Mouse (Mus musculus): ENCODE results near the gene Rhobtb1. TPM values are rescaled to one million over a fixed set of nuclear protein-coding genes. Genes with fewer than 3 reads are reported as not detected.

Gene Rhobtb1
- polyA plus RNA-seq, 1 experiment, result 4.6 TPM

DNA sequence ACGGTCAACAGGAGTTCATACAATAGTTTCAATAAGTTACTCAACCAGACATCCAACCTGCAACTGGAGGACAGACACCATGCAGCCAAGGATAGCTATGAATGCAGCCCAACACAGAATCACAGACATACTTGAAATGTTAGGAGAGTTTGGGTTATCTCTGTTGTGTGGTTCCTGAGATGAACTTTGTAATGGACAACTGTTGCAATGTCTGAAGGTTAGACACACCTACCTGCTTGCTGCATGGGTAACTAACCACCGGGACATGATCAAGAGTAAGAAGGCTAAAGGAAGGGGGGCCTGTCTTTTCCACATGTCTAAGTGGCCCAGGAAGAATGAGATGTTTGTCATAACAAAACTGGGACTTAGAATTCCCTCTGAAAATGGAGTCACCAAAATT lies 24.7 kb upstream of the Rhobtb1 start:
- H3K27ac ChIP-seq (ENCODE audit: insufficient read depth, low read length), result no peak overlapping the region
- no peak overlapping the region for H3K4me3 ChIP-seq (ENCODE audit: insufficient read depth, low read length)
- TF ChIP-seq CTCF (IDR thresholded peaks at IDR 0.05; ENCODE audit: extremely low read depth, insufficient read depth, low read length) (no peak), POLR2A (IDR thresholded peaks at IDR 0.05; ENCODE audit: extremely low read depth, insufficient read depth, low read length) (no peak)
- H3K4me1 ChIP-seq (ENCODE audit: control insufficient read depth, insufficient read depth, low read length), result no peaks in the 10 kb centered on the region

- no peak for TF ChIP-seq POLR2A (IDR thresholded peaks at IDR 0.05; ENCODE audit: extremely low read depth, insufficient read depth, low read length)
- TF ChIP-seq CTCF (IDR thresholded peaks at IDR 0.05; ENCODE audit: extremely low read depth, insufficient read depth, low read length), result no peak
- no peak overlapping the region for H3K4me3 ChIP-seq (ENCODE audit: insufficient read depth, low read length)
Measured at GRCm38 (mm10) chr10:69128531-69128930, 22.7 kb upstream of the Rhobtb1 start.

GRCm38 (mm10) chr10:69130613-69131012 lies 20.6 kb upstream of the Rhobtb1 start:
- no peak overlapping the region for H3K27ac ChIP-seq (ENCODE audit: insufficient read depth, low read length)
- no peak for TF ChIP-seq CTCF (IDR thresholded peaks at IDR 0.05; ENCODE audit: extremely low read depth, insufficient read depth, low read length)
- no peak for TF ChIP-seq POLR2A (IDR thresholded peaks at IDR 0.05; ENCODE audit: extremely low read depth, insufficient read depth, low read length)
- no peaks in the 10 kb centered on the region for H3K4me1 ChIP-seq (ENCODE audit: control insufficient read depth, insufficient read depth, low read length)
- no peak overlapping the region for H3K4me3 ChIP-seq (ENCODE audit: insufficient read depth, low read length)

More at GRCm38 (mm10) chr10:69128531-69128930, 22.7 kb upstream of the Rhobtb1 start:
- H3K27ac ChIP-seq (ENCODE audit: insufficient read depth, low read length), result no peak overlapping the region
- no peaks in the 10 kb centered on the region for H3K4me1 ChIP-seq (ENCODE audit: control insufficient read depth, insufficient read depth, low read length)

GRCm38 (mm10) chr10:69134356-69134755 lies 16.9 kb upstream of the Rhobtb1 start:
- Histone ChIP-seq H3K4me1 (ENCODE audit: control insufficient read depth, insufficient read depth, low read length) (no peaks in the 10 kb centered on the region), H3K27ac (ENCODE audit: insufficient read depth, low read length) (no peak overlapping the region), H3K4me3 (ENCODE audit: insufficient read depth, low read length) (no peak overlapping the region)
- TF ChIP-seq CTCF (IDR thresholded peaks at IDR 0.05; ENCODE audit: extremely low read depth, insufficient read depth, low read length) (no peak), POLR2A (IDR thresholded peaks at IDR 0.05; ENCODE audit: extremely low read depth, insufficient read depth, low read length) (no peak)

DNA sequence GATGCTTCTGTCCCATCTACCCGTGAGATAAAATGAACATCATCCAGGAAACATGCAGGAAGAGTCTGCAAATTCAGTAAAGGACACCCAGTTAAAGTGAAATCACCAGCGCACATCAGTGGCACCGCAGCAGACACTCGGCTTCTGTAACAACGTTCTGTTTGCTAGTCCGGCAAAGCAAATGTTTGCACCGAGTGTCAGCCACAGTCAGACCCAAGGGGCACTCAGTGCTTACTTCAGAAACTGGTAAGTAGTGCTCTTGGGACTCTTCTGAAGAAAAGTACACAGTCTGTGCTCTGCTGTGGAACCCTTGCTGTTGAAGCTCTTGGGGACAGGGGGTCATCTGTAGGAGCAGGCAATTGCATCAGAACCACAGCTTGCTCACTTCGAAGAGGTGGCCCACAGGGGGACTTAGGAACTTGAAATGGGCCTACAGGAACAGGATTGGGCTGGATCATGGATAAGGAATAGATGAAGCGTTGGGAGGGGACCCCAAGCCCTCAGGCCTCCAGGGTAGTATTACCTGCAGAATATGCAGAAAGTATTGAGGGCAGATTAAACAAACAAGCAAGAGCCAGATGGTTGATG lies 14.9 kb upstream of the Rhobtb1 start:
- Histone ChIP-seq H3K4me1 (ENCODE audit: control insufficient read depth, insufficient read depth, low read length) (no peaks in the 10 kb centered on the region), H3K4me3 (ENCODE audit: insufficient read depth, low read length) (no peak overlapping the region), H3K27ac (ENCODE audit: insufficient read depth, low read length) (no peak overlapping the region)

DNA sequence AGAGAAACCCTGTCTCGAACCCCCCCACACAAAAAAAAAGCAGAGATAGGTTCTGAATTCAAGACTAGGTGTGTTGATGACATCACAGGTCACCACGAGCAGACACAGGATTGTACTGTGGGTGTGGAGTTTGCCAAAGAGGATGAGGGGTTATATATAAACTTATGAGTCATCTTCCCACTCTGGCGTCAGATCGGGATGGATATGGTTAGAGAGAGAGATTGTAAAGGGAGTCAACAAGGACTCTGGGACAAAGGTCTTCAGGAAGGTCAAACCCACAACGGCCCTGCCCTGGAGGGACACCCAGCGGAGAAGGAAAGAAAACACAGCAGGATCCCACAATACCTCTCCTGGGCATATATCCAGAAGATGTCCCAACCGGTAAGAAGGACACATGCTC lies 2.0 kb upstream of the Rhobtb1 start:
- Histone ChIP-seq H3K27ac (ENCODE audit: insufficient read depth, low read length) (no peak overlapping the region), H3K4me1 (ENCODE audit: control insufficient read depth, insufficient read depth, low read length) (no peaks in the 10 kb centered on the region), H3K4me3 (ENCODE audit: insufficient read depth, low read length) (no peak overlapping the region)
- TF ChIP-seq POLR2A (IDR thresholded peaks at IDR 0.05; ENCODE audit: extremely low read depth, insufficient read depth, low read length), result no peak
- no peak for TF ChIP-seq CTCF (IDR thresholded peaks at IDR 0.05; ENCODE audit: extremely low read depth, insufficient read depth, low read length)

More for the DNA sequence above, 14.9 kb upstream of the Rhobtb1 start:
- TF ChIP-seq CTCF (IDR thresholded peaks at IDR 0.05; ENCODE audit: extremely low read depth, insufficient read depth, low read length) (no peak), POLR2A (IDR thresholded peaks at IDR 0.05; ENCODE audit: extremely low read depth, insufficient read depth, low read length) (no peak)

DNA sequence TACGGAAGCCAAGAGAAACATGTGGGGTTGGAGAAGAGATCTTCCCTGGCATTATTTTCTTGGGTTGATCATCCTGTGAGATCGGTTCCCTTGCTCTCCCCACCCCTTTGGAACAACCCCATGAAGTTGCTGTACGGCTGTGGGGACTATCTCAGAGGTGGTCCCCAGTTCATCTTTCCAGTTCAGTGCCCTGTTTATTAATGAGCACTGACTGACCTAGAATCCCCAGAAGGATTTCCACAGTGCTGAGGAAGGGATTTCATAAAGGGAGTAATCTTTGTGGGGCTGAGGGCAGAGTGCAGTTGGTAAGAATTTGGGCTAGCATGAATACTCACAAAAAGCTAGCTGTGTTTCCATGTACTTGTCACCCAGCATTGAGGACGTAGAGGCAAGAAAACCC lies 1.7 kb downstream of the Rhobtb1 start:
- Histone ChIP-seq H3K27ac (ENCODE audit: insufficient read depth, low read length) (no peak overlapping the region), H3K4me1 (ENCODE audit: control insufficient read depth, insufficient read depth, low read length) (peaks cover 2% of the 10 kb centered on the region; the same call in 1 of the 2 replicates), H3K4me3 (ENCODE audit: insufficient read depth, low read length) (no peak overlapping the region)
- TF ChIP-seq CTCF (IDR thresholded peaks at IDR 0.05; ENCODE audit: extremely low read depth, insufficient read depth, low read length) (no peak), POLR2A (IDR thresholded peaks at IDR 0.05; ENCODE audit: extremely low read depth, insufficient read depth, low read length) (no peak)

DNA sequence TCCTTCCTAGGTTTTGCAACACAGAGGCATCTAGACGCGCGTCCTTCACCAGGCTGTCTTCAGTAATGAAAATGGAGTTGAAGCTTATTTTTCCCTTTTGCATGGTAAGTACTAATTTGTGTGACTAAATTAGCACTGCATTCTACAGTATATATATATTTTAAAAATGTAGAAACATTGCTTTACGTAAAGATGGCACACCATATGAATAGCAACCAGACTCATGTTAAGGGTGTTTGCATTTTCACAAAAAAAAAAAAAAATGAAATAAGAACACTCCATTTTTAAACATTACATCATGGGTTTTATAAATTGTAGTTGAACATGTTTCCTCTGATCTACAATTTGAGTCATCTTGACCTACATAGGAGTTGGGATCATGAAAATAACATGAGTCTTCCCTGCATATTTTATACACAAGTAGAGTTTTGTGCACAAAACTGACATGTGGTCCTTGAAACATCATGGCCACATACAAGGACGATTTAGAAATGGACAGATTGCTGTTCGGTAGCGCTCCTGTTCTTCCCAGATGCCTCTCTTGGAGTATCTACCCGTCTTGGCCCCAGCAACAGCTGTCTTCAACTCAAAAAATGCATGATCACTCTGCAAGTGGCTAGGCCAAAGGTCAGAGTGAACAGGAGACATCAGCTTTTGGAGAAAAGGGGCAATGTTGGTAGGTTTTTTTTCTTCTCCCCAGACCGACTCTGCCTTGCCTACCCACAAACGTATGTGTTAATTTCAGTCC lies 4.4 kb downstream of the Rhobtb1 start:
- Histone ChIP-seq H3K4me1 (ENCODE audit: control insufficient read depth, insufficient read depth, low read length) (peaks cover 2% of the 10 kb centered on the region; the same call in 1 of the 2 replicates), H3K27ac (ENCODE audit: insufficient read depth, low read length) (peak overlapping the region; percentile 83; the same call in 1 of the 2 replicates), H3K4me3 (ENCODE audit: insufficient read depth, low read length) (no peak overlapping the region)
- TF ChIP-seq CTCF (IDR thresholded peaks at IDR 0.05; ENCODE audit: extremely low read depth, insufficient read depth, low read length) (no peak), POLR2A (IDR thresholded peaks at IDR 0.05; ENCODE audit: extremely low read depth, insufficient read depth, low read length) (no peak)

- H3K27ac ChIP-seq (ENCODE audit: insufficient read depth, low read length), result no peak overlapping the region
- TF ChIP-seq CTCF (IDR thresholded peaks at IDR 0.05; ENCODE audit: extremely low read depth, insufficient read depth, low read length), result no peak
- TF ChIP-seq POLR2A (IDR thresholded peaks at IDR 0.05; ENCODE audit: extremely low read depth, insufficient read depth, low read length), result no peak
- H3K4me1 ChIP-seq (ENCODE audit: control insufficient read depth, insufficient read depth, low read length), result peaks cover 2% of the 10 kb centered on the region; the same call in 1 of the 2 replicates
- H3K4me3 ChIP-seq (ENCODE audit: insufficient read depth, low read length), result no peak overlapping the region
Measured at GRCm38 (mm10) chr10:69156462-69156861, 5.2 kb downstream of the Rhobtb1 start.

DNA sequence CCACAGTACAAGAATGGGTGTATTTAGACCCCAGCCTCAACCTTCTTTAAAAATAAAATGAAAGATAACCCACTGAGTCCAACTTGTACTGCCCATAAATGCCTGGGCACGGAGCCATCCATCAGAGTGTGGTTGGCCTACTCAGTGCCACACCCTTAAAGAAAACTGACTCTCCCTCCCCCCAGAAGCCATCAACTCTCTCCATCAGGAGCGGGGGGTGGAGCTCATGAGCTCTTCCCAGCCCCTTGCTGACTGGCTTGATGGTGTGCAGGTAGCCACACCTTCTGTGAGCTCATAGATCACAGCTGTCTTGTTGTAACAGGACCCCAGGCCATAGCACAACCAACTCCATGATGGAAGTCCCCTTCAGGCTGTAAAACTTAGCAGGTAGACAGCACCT lies 6.2 kb downstream of the Rhobtb1 start:
- no peak for TF ChIP-seq CTCF (IDR thresholded peaks at IDR 0.05; ENCODE audit: extremely low read depth, insufficient read depth, low read length)
- no peak for TF ChIP-seq POLR2A (IDR thresholded peaks at IDR 0.05; ENCODE audit: extremely low read depth, insufficient read depth, low read length)
- Histone ChIP-seq H3K27ac (ENCODE audit: insufficient read depth, low read length) (no peak overlapping the region), H3K4me3 (ENCODE audit: insufficient read depth, low read length) (no peak overlapping the region), H3K4me1 (ENCODE audit: control insufficient read depth, insufficient read depth, low read length) (peaks cover 2% of the 10 kb centered on the region; the same call in 1 of the 2 replicates)

All from cortical plate, adult 2 months (tissue).